Mouse (Mus musculus) layer of hippocampus, adult 8-10 months (tissue): Measurements from ENCODE around the gene Gm17416. TPM values are rescaled to one million over a fixed set of nuclear protein-coding genes. Genes with fewer than 3 reads are reported as not detected.

Experiments
- DNase-seq, 2 experiments: peaks; one replicate each; pipeline ENCODE4 v3.0.0; 2022; ENCODE audit warnings: low spot score in 2 of 2
- total RNA-seq, 4 experiments: library from RNA; stranded (reverse); gene quantifications; 2 replicates each; pipeline ENCODE4 v1.2.4; 2022

Gm17416 gene
- total RNA-seq, 4 experiments from 2014 or later = not detected

- peak in 1 of 2 experiments; percentile 16 for DNase-seq
Observed at GRCm38 (mm10) chr2:152604057-152604456, 34.9 kb downstream of the Gm17416 start, which contains the start of gene Defb36. Gene Defb36 (plus strand): TSS chr2:152604327.

DNA sequence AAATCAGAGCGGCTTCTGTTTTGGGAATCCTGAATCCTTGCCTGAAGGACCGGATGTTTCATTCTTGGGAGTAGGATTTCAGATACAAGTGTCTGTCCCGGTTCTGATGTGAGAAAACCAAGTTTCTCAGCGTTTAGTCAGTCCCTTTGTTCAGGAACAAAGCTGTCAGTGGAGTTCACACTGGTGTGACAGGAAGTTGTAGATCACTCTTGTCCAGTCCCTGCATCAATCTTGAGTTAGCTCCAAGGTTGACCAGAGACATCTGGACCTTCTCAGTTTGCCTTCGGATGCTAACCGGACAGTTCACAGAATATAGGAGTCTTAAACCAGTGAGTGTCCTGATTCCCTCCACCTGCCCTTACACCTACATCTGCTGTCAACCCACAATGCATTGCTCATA is 38.6 kb downstream of the Gm17416 start:
- DNase-seq = no peak

- no peak for DNase-seq
Observed at GRCm38 (mm10) chr2:152608719-152609118, 39.6 kb downstream of the Gm17416 start.

- no peak for DNase-seq
Observed at GRCm38 (mm10) chr2:152612193-152612592, 43.1 kb downstream of the Gm17416 start.

DNA sequence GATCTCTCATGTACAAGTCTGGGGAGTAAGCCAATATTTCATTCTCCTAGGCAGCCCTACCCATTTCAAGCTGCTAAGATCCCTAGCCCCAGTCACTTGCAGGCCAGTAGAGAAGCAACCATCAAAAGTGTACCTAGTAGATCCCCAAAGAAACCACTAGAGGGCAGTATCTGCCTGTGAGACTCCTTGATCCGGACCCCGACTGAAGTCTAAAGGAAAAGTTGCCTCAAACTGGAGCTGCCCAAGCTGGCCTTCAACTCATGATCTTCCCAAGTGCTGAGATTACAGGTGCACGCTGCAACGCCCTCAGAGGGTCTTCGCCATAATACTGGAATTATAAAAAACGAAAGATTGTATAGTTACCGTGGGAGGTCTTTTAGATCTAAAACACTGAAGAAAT is 46.4 kb downstream of the Gm17416 start:
- DNase-seq = peak; percentile 21 to 61

DNA sequence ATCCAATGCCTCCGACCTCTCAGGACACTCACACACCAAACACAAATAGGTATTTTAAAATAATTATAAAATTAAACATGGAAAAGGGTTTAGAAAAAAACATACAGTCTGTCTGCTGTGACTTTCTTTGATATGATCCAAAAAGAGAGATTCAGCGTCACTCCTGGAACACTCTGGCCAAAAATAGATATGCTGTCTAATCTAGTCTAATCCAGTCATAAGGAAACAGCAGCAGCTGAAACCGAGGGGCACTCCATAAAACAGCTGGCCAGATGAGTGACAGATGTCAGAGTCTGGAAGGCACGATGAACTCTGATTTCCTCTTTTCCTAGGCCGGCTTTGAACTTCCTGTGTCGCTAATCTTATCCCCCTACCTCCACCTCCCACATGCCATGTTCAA is 47.3 kb downstream of the Gm17416 start:
- DNase-seq = no peak

GRCm38 (mm10) chr2:152617374-152617773 is 48.2 kb downstream of the Gm17416 start:
- DNase-seq = no peak

Other genes starting within 250 kb of the Gm17416 start
- 100 to 1,000 TPM; 108 to 121 (median 111) TPM for gene Rbck1, start 236.7 kb upstream of the Gm17416 start, total RNA-seq
- gene Trib3, start 225.3 kb upstream of the Gm17416 start, total RNA-seq = 1 to 10 TPM; 1.2 to 2.4 (median 1.4) TPM
- gene Nrsn2, start 192.7 kb upstream of the Gm17416 start, total RNA-seq = 100 to 1,000 TPM in 2 of 4 experiments, 10 to 100 TPM in 2; 90.3 to 104 (median 96.4) TPM
- gene Sox12, start 171.3 kb upstream of the Gm17416 start, total RNA-seq = 10 to 100 TPM; 13.7 to 17.3 (median 16.5) TPM
- 10 to 100 TPM in 2 of 4 experiments, 1 to 10 TPM in 2; 9.1 to 10.4 (median 9.9) TPM for gene Zcchc3, start 154.3 kb upstream of the Gm17416 start, total RNA-seq
- gene 6820408C15Rik, start 153.8 kb upstream of the Gm17416 start, total RNA-seq = 1 to 10 TPM; 2.5 to 3.9 (median 3.0) TPM
- not detected for gene Defb23, start 104.7 kb upstream of the Gm17416 start, total RNA-seq
- under 1 TPM in 1 of 4 experiments, not detected in 3; 0.73 TPM for gene Defb20, start 92.3 kb upstream of the Gm17416 start, total RNA-seq
- not detected for gene Defb22, start 79.2 kb upstream of the Gm17416 start, total RNA-seq
- gene Defb26, start 57.6 kb upstream of the Gm17416 start, total RNA-seq = not detected
- gene Defb28, start 51.1 kb upstream of the Gm17416 start, total RNA-seq = not detected
- gene Defb29, start 29.2 kb upstream of the Gm17416 start, total RNA-seq = not detected
- gene Defb21, start 3.4 kb downstream of the Gm17416 start, total RNA-seq = not detected
- gene Defb19, start 11.0 kb downstream of the Gm17416 start, total RNA-seq = not detected
- gene Defb45, start 30.1 kb downstream of the Gm17416 start, total RNA-seq = not detected
- not detected for gene Defb36, start 35.0 kb downstream of the Gm17416 start, total RNA-seq
- not detected for gene Defb25, start 53.7 kb downstream of the Gm17416 start, total RNA-seq
- 1 to 10 TPM in 1 of 4 experiments, under 1 TPM in 3; 0.61 to 1.1 (median 0.72) TPM for gene Rem1, start 57.6 kb downstream of the Gm17416 start, total RNA-seq
- gene H13, start 100.1 kb downstream of the Gm17416 start, total RNA-seq = 10 to 100 TPM; 69.8 to 81.5 (median 78.5) TPM
- 10 to 100 TPM; 17.7 to 21.8 (median 19.0) TPM for gene Mcts2, start 117.7 kb downstream of the Gm17416 start, total RNA-seq
- gene Id1, start 166.9 kb downstream of the Gm17416 start, total RNA-seq = 10 to 100 TPM; 18.1 to 24.9 (median 22.5) TPM
- gene Cox4i2, start 184.8 kb downstream of the Gm17416 start, total RNA-seq = 1 to 10 TPM in 3 of 4 experiments, under 1 TPM in 1; 0.92 to 2.4 (median 2.2) TPM